Mouse (Mus musculus): ENCODE measurements around the gene Chrnb2.

- TF ChIP-seq TCF12 (IDR thresholded peaks at IDR 0.05; ENCODE audit: low read depth, low read length) (no peak), EP300 (IDR thresholded peaks at IDR 0.05; ENCODE audit: low read length) (no peak), CTCF (conservative IDR thresholded peaks at IDR 0.05 in 1 of 2, IDR thresholded peaks at IDR 0.05 in 1 of 2; ENCODE audit: low read depth in 2 of 2, low read length in 2 of 2) (peak in 1 of 2 experiments; percentile 47; a peak in 2 of 4 replicates), UBTF (IDR thresholded peaks at IDR 0.05; ENCODE audit: low read depth, low read length) (no peak), ZNF384 (IDR thresholded peaks at IDR 0.05; ENCODE audit: low read depth, low read length) (no peak), ZMIZ1 (IDR thresholded peaks at IDR 0.05; ENCODE audit: low read depth, low read length) (no peak), RAD21 (IDR thresholded peaks at IDR 0.05; ENCODE audit: low read depth, low read length) (peak; percentile 33), ELF1 (IDR thresholded peaks at IDR 0.05; ENCODE audit: low read depth, low read length) (no peak), JUN (IDR thresholded peaks at IDR 0.05; ENCODE audit: insufficient read depth, low read depth, low read length) (no peak)
Observed at GRCm38 (mm10) chr3:89794616-89795015, 30.2 kb upstream of the Chrnb2 start.

Data from CH12.LX (cell line).